Mouse (Mus musculus) liver, embryonic 14.5 days (tissue): Measurements from ENCODE around the gene Ybx3.

ENCODE experiments used
- CTCF ChIP-seq: IDR thresholded peaks from 2 replicates; pipeline ENCODE4 v1.5.1; 2016; ENCODE audit warnings: antibody characterized with exemption, low read depth, control low read depth
- EP300 ChIP-seq: IDR thresholded peaks from 2 replicates; pipeline ENCODE4 v1.6.1; 2016; ENCODE audit warnings: antibody characterized with exemption, low read depth

DNA sequence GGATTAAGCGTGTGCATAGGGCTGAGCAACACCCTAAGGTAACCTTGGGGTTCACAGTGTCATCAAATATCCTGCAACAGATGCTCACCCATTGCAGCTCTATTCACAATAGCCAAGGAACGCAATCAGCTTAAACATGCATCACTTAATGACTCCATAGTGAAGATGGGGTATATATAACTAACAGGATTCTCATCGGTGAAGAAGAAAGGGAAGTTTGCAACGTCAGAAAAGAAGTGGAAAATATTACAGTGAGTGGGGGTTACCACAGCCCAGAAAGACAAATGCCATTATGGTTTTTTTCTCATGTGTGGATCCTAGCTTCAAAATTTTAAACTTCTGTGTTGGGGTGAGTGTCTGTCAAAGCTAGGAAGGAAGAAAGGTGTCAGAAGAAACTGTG is 16.9 kb upstream of the Ybx3 start:
- TF ChIP-seq CTCF (no peak), EP300 (no peak)
